Mouse (Mus musculus) stomach, embryonic 16.5 days (tissue): ENCODE results near the gene Pigg. TPM values are rescaled to one million over a fixed set of nuclear protein-coding genes. Genes with fewer than 3 reads are reported as not detected.
A peak's percentile ranks its signal among the peaks of the same experiment; 100 is the strongest.
"Not testable (repeated sequence)": the region's sequence is repeated elsewhere in the genome, so short reads cannot be mapped to it uniquely, and the experiment has no call there.

Source experiments
- ATAC-seq: fragments of 200-750 bp; cut with Nextera tagmentation; 2 replicates; pipeline ENCODE4 v1.8.0; 2017; ENCODE audit warnings: moderate number of reproducible peaks, moderate TSS enrichment; ENCODE audit not compliant: insufficient read depth, low FRiP score
- H3K27ac ChIP-seq: fragments of 300-500 bp; sonication (generic); 2 replicates; pipeline ENCODE4 v1.5.1; 2014; ENCODE audit warnings: low read length
- H3K27me3 ChIP-seq: fragments of 300-500 bp; sonication (generic); 2 replicates; pipeline ENCODE4 v1.6.1; 2014; ENCODE audit warnings: low read length, control low read depth, mixed read lengths; ENCODE audit not compliant: control insufficient read depth, insufficient read depth
- H3K36me3 ChIP-seq: fragments of 300-500 bp; sonication (generic); 2 replicates; pipeline ENCODE4 v1.6.1; 2014; ENCODE audit warnings: low read length; ENCODE audit not compliant: control insufficient read depth, insufficient read depth
- H3K4me1 ChIP-seq: fragments of 300-500 bp; sonication (generic); 2 replicates; pipeline ENCODE4 v1.6.1; 2014; ENCODE audit warnings: low read length, control low read depth, mixed read lengths; ENCODE audit not compliant: control insufficient read depth, insufficient read depth
- H3K4me2 ChIP-seq: fragments of 300-500 bp; sonication (generic); 2 replicates; pipeline ENCODE4 v1.6.1; 2014; ENCODE audit warnings: low read depth, low read length, mixed read lengths
- H3K4me3 ChIP-seq: fragments of 300-500 bp; sonication (generic); replicated peaks from 2 replicates; pipeline ENCODE4 v1.5.1; 2014; ENCODE audit warnings: mild to moderate bottlenecking, low read length
- H3K9ac ChIP-seq: fragments of 300-500 bp; sonication (generic); 2 replicates; pipeline ENCODE4 v1.6.1; 2014; ENCODE audit warnings: low read length
- H3K9me3 ChIP-seq: fragments of 300-500 bp; sonication (generic); replicated peaks from 2 replicates; pipeline ENCODE4 v1.6.1; 2016; ENCODE audit warnings: low read length, control low read depth; ENCODE audit not compliant: control insufficient read depth
- WGBS: fragments of 180-500 bp; shearing (Covaris S2); extraction: QIAGEN DNeasy Blood & Tissue Kit; methylation state at CpG from one replicate; pipeline ENCODE4 v1.1.7; 2014; 5-methylcytosine and 5-hydroxymethylcytosine counted together
- polyA plus RNA-seq: library from polyadenylated mRNA; unstranded; fragments of >200 nt; fragmentation: Nextera tagmentation; extraction: Ambion mirVana; gene quantifications from 2 replicates; pipeline ENCODE4 v1.2.1, GENCODE M21; 2015

The Pigg gene
- polyA plus RNA-seq, 1 experiment from 2014 or later: 8.0 TPM

DNA sequence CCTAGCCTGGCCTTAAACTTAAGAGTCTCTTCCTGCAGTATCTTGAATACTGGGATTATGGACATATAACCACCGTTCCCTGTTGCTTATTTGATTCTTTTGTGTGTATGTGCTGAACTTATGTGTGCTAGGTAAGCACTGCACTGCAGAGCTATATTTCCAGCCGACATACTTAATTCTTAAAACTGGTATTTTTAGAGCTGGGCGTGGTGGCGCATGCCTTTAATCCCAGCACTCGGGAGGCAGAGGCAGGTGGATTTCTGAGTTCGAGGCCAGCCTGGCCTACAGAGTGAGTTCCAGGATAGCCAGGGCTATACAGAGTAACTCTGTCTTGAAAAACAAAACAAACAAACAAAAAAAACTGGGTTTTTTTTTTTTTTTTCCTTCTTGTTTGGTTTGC is 41.1 kb upstream of the Pigg start:
- not testable (repeated sequence) for ATAC-seq, H3K4me3 ChIP-seq, H3K9ac ChIP-seq, H3K36me3 ChIP-seq, H3K9me3 ChIP-seq, H3K27ac ChIP-seq, H3K27me3 ChIP-seq, H3K4me1 ChIP-seq
- peak overlapping the region; percentile 49 for H3K4me2 ChIP-seq
- WGBS: 88% methylated on average over 6 of the region's 6 CpGs

DNA sequence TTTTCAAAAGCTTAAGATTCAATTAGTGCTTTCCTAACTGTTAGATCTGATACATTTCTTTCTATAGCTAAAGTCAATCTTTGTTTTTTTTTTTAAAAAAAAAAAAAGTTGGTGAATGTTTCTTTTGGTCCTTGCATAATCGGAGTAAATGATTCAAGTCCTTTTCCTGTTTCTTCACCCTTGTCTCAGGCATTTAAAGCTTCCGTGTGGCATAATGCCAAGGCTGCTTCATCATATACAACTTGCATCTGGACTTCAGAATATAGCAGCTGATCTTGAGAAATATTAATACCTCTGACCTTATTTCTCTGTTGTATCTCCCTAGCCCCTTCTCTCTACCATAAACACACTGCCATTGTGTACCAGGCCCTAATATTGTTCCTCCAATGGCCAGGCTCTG is 25.5 kb upstream of the Pigg start:
- ATAC-seq: no peak

DNA sequence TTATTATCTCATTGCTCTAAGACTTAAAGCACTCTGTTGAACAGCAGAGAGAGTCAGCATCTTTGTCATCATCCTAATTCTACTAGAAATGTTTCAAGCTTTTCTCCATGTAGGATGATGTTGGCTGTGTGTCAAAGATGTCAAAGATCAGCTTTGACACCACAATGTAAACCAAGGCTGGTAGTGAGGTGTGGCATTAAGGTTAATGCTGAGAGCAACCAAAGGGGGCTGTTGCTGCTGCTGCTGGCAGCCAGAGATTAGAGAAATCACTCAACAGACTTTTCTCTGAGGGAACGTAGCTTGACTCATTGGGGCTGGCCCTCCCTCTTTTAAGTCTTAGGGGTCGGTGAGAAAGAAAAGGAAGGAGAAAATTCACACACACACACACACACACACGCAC is 10.8 kb upstream of the Pigg start:
- H3K27ac ChIP-seq: no peak overlapping the region
- H3K4me1 ChIP-seq: no peaks in the 10 kb centered on the region
- H3K4me3 ChIP-seq: no peak overlapping the region
- H3K9ac ChIP-seq: no peak overlapping the region
- WGBS: 43% methylated on average over 3 of the region's 3 CpGs
- ATAC-seq: no peak
- no peaks in the 10 kb centered on the region for H3K36me3 ChIP-seq
- no peaks in the 10 kb centered on the region for H3K9me3 ChIP-seq
- no peaks in the 10 kb centered on the region for H3K27me3 ChIP-seq
- no peak overlapping the region for H3K4me2 ChIP-seq

More for the DNA sequence above, 25.5 kb upstream of the Pigg start:
- Histone ChIP-seq H3K27ac (no peak overlapping the region), H3K9ac (no peak overlapping the region), H3K9me3 (no peaks in the 10 kb centered on the region), H3K4me3 (no peak overlapping the region), H3K4me1 (no peaks in the 10 kb centered on the region), H3K36me3 (no peaks in the 10 kb centered on the region), H3K4me2 (no peak overlapping the region), H3K27me3 (no peaks in the 10 kb centered on the region)
- 57% methylated on average over 2 of the region's 2 CpGs for WGBS

DNA sequence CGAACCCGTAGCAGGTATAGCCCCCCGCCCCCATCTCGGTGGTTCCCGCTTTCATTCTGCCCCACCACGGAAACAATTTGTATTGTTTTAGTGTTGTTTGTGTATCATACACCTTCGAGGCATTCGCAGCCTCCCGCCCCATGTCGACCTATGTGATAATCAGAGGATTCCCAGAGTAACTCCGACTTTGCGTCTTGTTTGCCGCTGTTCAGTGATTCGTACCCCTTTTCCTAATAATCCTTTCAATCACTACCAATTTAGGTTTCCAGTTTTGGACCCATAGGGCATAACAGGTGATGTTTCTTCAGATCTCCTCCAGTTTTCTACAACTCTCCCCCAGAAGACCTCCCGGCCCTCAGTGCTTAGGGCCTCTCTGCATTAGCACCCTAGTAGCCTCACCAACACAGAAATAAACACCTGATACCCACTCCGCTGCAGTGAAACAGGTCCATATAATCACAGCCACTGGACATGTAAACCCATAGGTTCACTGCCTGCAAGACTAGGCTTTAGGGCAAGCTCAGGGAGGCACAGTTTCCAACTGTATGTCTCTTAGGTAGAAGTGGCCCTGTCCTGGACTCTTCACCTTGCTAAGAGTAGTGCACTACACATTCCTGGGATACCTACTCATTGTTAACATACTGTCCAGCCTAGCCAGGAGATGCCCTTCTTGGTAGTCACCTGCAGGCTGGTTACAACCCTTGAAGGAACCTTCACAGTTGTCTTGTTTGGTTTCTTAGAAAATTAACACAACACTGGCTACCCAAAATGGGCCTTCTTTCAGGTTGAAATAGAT is 854 bp downstream of the Pigg start:
- H3K9ac ChIP-seq: peak overlapping the region; percentile 96
- H3K4me3 ChIP-seq: peak overlapping the region; percentile 73
- peaks cover 6% of the 10 kb centered on the region for H3K4me1 ChIP-seq
- H3K27ac ChIP-seq: peak overlapping the region; percentile 37; the same call in 1 of the 2 replicates
- H3K4me2 ChIP-seq: peak overlapping the region; percentile 93
- no peaks in the 10 kb centered on the region for H3K36me3 ChIP-seq
- no peaks in the 10 kb centered on the region for H3K27me3 ChIP-seq
- 0 out of 2 replicates have a peak, but pooled peaks have one; percentile 9 for ATAC-seq
- 6% methylated on average over 16 of the region's 16 CpGs for WGBS
- no peaks in the 10 kb centered on the region for H3K9me3 ChIP-seq

DNA sequence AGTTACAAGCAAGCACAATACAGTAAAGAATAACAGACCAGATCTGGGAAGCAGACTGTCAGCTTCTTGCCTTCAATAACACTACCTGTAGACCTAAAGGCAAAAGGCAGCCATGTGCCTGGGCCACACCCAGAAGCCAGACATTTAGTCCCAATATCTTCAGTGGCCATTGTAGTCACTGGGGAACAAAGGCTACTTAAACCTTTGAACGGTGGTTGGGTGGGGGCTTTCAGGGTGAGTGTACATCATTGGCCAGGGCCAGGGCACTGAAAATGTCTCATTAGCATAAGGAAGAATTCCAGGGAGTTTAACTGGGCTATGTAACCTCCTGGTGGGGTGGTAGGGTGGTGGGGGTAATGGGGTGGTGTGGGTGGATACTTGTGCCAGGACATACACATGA is 18.6 kb downstream of the Pigg start:
- Histone ChIP-seq H3K9me3 (no peaks in the 10 kb centered on the region), H3K4me2 (no peak overlapping the region), H3K4me3 (no peak overlapping the region), H3K36me3 (peaks cover 7% of the 10 kb centered on the region), H3K9ac (no peak overlapping the region), H3K4me1 (no peaks in the 10 kb centered on the region), H3K27me3 (no peaks in the 10 kb centered on the region), H3K27ac (no peak overlapping the region)
- ATAC-seq: no peak
- 91% methylated on average over 1 of the region's 1 CpGs for WGBS

DNA sequence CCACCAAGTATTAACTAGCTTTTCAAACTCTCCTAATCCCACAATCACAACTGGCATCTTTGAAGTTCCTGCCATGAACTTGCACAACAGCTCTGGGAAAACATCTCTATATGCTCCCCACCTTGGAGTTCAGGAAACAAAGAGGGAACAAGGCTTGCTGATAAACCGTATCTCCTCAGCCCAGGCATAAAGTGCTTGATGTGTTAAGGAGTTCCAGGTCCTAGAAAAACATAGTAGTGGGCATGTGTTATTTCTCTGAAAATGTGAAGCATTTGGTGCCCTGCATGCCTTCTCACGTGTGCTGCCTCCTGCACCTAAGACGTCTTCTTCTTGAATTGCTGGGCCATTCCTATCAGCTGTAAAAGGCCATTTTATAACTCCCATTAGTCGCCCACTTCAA is 25.0 kb downstream of the Pigg start:
- H3K4me2 ChIP-seq: no peak overlapping the region
- 68% methylated on average over 4 of the region's 4 CpGs for WGBS
- ATAC-seq: no peak
- no peaks in the 10 kb centered on the region for H3K4me1 ChIP-seq
- H3K36me3 ChIP-seq: no peaks in the 10 kb centered on the region
- no peak overlapping the region for H3K27ac ChIP-seq
- H3K9ac ChIP-seq: no peak overlapping the region
- H3K4me3 ChIP-seq: no peak overlapping the region
- no peaks in the 10 kb centered on the region for H3K27me3 ChIP-seq
- H3K9me3 ChIP-seq: no peaks in the 10 kb centered on the region

DNA sequence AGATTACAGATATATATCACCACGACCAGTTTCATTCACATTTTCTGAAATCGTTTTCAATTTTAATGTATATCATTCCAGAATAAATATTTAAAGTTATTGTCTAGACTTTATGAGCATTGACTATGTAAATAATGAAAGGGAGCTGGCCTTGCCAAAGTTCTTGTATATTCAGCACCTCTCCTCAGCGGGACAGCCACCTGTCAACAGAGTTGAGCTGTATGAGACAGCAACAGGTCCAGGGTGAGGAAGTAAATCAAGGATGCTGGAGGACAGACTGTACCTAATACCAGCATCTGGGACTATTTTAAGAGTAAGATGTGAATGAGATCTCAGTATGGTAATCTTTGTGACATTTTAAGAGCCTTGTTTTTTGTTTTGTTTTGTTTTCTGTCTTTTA is 25.6 kb downstream of the Pigg start:
- no peak overlapping the region for H3K4me2 ChIP-seq
- no peaks in the 10 kb centered on the region for H3K27me3 ChIP-seq
- ATAC-seq: no peak
- H3K9me3 ChIP-seq: no peaks in the 10 kb centered on the region
- 71% methylated on average over 3 of the region's 3 CpGs for WGBS
- H3K36me3 ChIP-seq: no peaks in the 10 kb centered on the region
- no peak overlapping the region for H3K27ac ChIP-seq
- no peak overlapping the region for H3K9ac ChIP-seq
- H3K4me3 ChIP-seq: no peak overlapping the region
- H3K4me1 ChIP-seq: no peaks in the 10 kb centered on the region

DNA sequence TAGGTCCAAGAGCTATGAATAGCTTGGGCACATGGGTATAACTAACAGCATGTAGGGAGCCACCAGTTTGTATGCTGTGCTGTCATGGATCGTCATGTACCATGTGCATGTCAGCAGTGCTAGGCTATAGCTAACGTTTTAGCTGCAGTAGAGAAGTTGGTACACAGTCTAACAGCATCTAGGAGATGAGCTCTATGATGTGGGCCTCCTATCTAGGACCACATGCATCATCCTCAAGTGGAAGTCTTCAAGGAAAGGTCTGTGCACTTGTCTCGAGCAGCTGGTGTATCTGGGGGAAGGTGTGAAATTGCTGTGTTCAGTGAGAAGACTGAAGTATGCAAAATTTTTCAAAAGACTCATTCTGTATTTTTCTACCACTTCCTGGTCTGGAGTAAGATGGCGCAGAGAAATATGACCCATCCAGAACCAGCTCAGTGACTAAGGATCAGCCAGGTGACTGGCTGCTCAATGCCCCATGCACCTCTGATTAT is 31.3 kb downstream of the Pigg start:
- no peak for ATAC-seq
- WGBS: 90% methylated on average over 4 of the region's 4 CpGs
- no peaks in the 10 kb centered on the region for H3K36me3 ChIP-seq

DNA sequence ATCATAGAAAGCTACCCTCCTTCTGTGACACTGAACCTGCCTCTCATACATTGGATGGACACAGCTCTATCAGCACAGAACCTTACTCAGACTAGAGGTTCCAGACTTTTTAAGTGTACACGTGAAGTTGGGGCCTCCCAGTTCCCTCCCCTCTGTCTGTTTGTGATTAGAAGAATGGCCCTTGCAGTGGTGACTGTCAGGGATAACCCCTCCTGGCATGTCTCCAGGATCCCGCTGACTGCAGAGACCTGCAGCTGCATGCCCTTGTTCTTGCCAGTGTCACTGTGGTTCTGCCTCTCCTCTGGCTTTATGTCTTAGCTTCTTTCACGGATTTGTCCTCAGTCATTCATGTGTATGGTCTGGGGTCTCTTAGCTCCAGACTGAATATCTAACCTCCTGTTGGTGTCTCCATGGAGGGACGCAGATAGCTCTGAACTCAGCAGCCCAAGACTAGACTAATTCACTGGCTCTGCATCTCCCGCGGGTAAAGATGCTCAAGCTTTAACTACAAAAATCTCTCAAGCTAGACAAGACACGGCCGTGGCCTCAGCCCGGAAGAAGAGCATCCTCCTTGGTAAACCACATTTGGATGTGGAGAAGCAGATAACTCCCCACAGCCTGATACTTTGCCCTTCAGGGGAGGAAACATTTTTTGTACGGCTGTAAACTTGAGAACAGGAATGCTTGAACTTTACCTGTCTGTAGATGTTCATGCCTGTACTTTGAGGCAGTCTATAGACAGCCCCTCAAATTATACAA is 33.1 kb downstream of the Pigg start:
- Histone ChIP-seq H3K27ac (no peak overlapping the region), H3K27me3 (no peaks in the 10 kb centered on the region), H3K36me3 (0 out of 2 replicates have a peak, but pooled peaks cover under 1% of the 10 kb centered on the region), H3K4me3 (no peak overlapping the region), H3K4me2 (no peak overlapping the region), H3K9ac (no peak overlapping the region), H3K9me3 (no peaks in the 10 kb centered on the region), H3K4me1 (no peaks in the 10 kb centered on the region)
- WGBS: 79% methylated on average over 10 of the region's 10 CpGs
- no peak for ATAC-seq

More for the DNA sequence above, 31.3 kb downstream of the Pigg start:
- Histone ChIP-seq H3K4me1 (no peaks in the 10 kb centered on the region), H3K27me3 (no peaks in the 10 kb centered on the region), H3K9me3 (no peaks in the 10 kb centered on the region), H3K9ac (no peak overlapping the region), H3K4me2 (no peak overlapping the region), H3K27ac (no peak overlapping the region), H3K4me3 (no peak overlapping the region)
